Mouse (Mus musculus): ENCODE measurements at regions not wholly inside any gene's neighbourhood (a gene's known extent, or its start where the extent isn't known, plus 50 kb on each side); places are given as distances from the start of the nearest gene placed in this dataset.

DNA sequence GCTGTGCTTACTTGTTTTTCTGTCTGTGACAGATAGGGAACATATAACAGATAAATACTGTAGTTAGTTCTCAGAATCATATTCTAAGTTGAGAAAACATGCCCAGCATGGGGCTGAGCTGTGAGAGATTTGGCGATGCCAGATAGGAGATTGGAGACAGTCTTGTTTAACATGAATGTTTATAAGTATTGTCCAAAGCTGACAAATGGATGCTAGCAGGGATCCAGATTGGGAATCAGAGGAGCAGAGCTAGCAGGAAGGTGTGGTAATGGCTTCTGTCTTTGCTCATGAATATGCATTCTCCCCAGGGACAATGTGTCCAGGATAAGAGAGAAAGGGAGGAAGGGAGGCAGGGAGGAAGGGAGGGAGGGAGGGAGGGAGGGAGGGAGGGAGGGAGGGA is 436.2 kb upstream of the Klf12 start:
- Histone ChIP-seq H3K9me3 (replicated peaks; ENCODE audit: control insufficient read depth, low read length) (0 out of 2 replicates have a peak, but pooled peaks cover 5% of the 10 kb centered on the region), H3K4me3 (ENCODE audit: low read depth, low read length) (no peak overlapping the region), H3K36me3 (ENCODE audit: control insufficient read depth, insufficient read depth, low read length) (no peaks in the 10 kb centered on the region), H3K4me1 (ENCODE audit: control insufficient read depth, insufficient read depth, low read length) (no peaks in the 10 kb centered on the region), H3K27me3 (ENCODE audit: control insufficient read depth, insufficient read depth, low read length) (no peaks in the 10 kb centered on the region), H3K27ac (ENCODE audit: low read depth, low read length) (no peak overlapping the region), H3K4me2 (no peak overlapping the region), H3K9ac (ENCODE audit: low read depth, low read length) (no peak overlapping the region)
- ATAC-seq (replicated peaks; ENCODE audit: insufficient number of reproducible peaks, low FRiP score, low TSS enrichment): no peak
- WGBS (ENCODE audit: insufficient replicate concordance): 51% methylated on average over 1 of the region's 1 CpGs

DNA sequence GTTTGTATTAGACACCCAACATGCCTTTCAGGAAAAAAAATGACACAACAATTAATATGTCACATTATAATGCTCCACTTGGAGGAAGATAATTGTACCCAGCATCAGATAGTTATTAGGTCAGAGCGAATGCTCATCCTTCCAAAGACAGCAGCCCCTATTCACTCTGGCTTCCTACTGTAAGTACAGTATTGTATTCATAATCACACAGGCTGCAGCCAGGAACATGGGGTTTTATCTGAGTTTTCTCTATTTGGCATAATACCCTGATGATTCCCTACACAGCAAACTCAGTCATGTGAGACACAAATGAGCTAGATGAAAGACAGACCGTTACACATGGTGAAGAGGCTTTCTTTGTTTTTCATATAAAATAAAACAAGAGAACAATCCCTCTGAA is 430.5 kb upstream of the Klf12 start:
- no peak overlapping the region for H3K27ac ChIP-seq (ENCODE audit: low read depth, low read length)
- H3K36me3 ChIP-seq (ENCODE audit: control insufficient read depth, insufficient read depth, low read length): no peaks in the 10 kb centered on the region
- ATAC-seq (replicated peaks; ENCODE audit: insufficient number of reproducible peaks, low FRiP score, low TSS enrichment): no peak
- no peaks in the 10 kb centered on the region for H3K27me3 ChIP-seq (ENCODE audit: control insufficient read depth, insufficient read depth, low read length)
- H3K4me3 ChIP-seq (ENCODE audit: low read depth, low read length): no peak overlapping the region
- H3K4me2 ChIP-seq: no peak overlapping the region
- no peak overlapping the region for H3K9ac ChIP-seq (ENCODE audit: low read depth, low read length)
- no peaks in the 10 kb centered on the region for H3K4me1 ChIP-seq (ENCODE audit: control insufficient read depth, insufficient read depth, low read length)
- 0 out of 2 replicates have a peak, but pooled peaks cover 5% of the 10 kb centered on the region for H3K9me3 ChIP-seq (replicated peaks; ENCODE audit: control insufficient read depth, low read length)
- 80% methylated on average over 2 of the region's 2 CpGs for WGBS (ENCODE audit: insufficient replicate concordance)

DNA sequence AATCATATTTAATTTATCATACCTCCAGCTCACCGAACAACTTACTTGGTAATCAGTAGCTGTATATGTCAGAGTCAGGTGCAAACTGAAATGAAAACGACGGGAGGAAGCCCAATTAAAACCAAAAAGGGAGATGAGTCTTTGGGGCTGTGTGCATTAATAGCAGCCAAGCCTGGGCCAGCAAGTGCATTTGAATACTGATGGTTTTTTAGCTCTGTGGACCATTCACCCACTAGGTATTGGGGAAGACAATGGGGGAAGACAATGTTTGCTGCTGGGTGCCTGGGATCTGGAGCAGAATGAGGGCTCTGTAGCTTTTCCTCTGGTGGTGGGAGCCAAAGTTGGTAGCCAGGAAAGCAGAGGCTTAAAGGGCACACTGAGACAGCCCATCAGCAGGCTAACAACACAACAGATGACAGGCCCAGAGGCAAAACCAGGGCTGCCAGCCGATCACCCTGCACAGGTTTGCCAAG is 429.6 kb upstream of the Klf12 start:
- Histone ChIP-seq H3K27ac (ENCODE audit: low read depth, low read length) (no peak overlapping the region), H3K4me1 (ENCODE audit: control insufficient read depth, insufficient read depth, low read length) (no peaks in the 10 kb centered on the region), H3K4me2 (no peak overlapping the region), H3K4me3 (ENCODE audit: low read depth, low read length) (no peak overlapping the region), H3K36me3 (ENCODE audit: control insufficient read depth, insufficient read depth, low read length) (no peaks in the 10 kb centered on the region), H3K9ac (ENCODE audit: low read depth, low read length) (no peak overlapping the region), H3K27me3 (ENCODE audit: control insufficient read depth, insufficient read depth, low read length) (no peaks in the 10 kb centered on the region), H3K9me3 (replicated peaks; ENCODE audit: control insufficient read depth, low read length) (0 out of 2 replicates have a peak, but pooled peaks cover 5% of the 10 kb centered on the region)
- no peak for ATAC-seq (replicated peaks; ENCODE audit: insufficient number of reproducible peaks, low FRiP score, low TSS enrichment)
- 72% methylated on average over 4 of the region's 4 CpGs for WGBS (ENCODE audit: insufficient replicate concordance)

DNA sequence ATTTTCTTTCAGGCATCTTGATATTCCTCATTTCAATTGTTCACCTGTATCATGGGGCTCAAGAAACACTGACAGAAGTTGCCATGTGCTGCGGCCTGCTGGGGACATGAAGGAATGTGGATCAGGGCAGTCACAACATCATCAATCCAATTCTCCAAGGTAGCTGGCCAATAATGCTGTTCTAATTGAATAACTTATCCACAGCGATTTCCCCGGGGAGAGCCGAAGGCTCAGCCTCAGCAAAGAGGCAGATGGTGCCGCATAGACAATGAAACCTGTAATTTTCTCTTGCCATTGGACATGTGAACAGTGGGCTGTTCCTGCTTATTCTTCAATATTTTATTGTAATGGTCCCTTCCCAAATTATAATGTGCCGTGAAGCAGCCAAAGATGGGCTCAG is 429.1 kb upstream of the Klf12 start:
- Histone ChIP-seq H3K36me3 (ENCODE audit: control insufficient read depth, insufficient read depth, low read length) (no peaks in the 10 kb centered on the region), H3K4me2 (no peak overlapping the region), H3K9ac (ENCODE audit: low read depth, low read length) (no peak overlapping the region), H3K27ac (ENCODE audit: low read depth, low read length) (no peak overlapping the region), H3K4me3 (ENCODE audit: low read depth, low read length) (no peak overlapping the region), H3K9me3 (replicated peaks; ENCODE audit: control insufficient read depth, low read length) (0 out of 2 replicates have a peak, but pooled peaks cover 5% of the 10 kb centered on the region), H3K4me1 (ENCODE audit: control insufficient read depth, insufficient read depth, low read length) (no peaks in the 10 kb centered on the region), H3K27me3 (ENCODE audit: control insufficient read depth, insufficient read depth, low read length) (no peaks in the 10 kb centered on the region)
- no peak for ATAC-seq (replicated peaks; ENCODE audit: insufficient number of reproducible peaks, low FRiP score, low TSS enrichment)
- WGBS (ENCODE audit: insufficient replicate concordance): 86% methylated on average over 6 of the region's 6 CpGs

DNA sequence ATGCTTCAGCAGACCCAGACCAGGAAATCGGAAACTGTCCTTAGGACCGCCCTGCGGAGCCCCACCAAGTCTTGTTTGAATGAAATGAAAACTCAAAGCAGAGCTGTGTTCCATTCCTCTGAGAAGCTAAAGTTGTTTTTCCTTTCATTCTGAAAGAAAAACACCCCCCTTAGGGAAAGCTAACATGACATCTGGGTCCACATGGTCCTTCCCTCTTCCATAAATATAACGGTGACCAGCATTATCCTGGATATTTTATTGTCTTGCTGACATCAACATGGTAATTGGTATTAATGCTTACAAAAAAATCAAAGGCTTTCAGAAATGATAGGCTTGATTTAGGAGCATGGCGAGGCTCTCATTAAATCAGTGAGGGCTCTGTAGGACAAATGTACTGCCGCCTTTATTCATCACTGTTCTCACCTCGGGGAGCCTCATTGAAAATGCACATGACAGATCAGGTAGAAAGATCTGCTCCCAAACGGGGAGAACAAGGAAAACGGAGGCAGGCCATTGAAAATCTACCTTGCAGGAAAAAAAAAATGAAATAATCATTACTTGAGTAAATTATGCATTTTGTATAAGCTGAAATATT is 381.0 kb upstream of the Klf12 start:
- H3K27me3 ChIP-seq (ENCODE audit: control insufficient read depth, insufficient read depth, low read length): no peaks in the 10 kb centered on the region
- WGBS (ENCODE audit: insufficient replicate concordance): 48% methylated on average over 9 of the region's 9 CpGs

DNA sequence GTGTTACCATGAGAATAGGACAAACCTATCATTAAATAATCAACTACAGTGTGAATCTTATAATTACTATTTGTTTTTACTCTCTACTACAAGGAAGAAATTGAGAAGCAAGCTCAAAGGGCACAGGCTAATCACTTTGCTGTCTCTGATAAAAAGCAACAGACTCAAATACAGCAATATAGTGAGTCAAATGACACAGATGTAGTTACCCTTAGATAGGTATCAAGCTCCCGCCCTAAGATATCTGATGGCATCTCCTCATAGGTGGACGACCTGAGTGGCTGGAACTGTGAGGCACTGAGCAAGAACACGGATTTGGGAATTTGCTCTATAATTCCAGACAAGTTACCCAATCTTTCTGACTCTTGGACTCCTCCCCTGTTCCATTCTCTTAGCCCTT is 379.7 kb upstream of the Klf12 start:
- Histone ChIP-seq H3K4me2 (no peak overlapping the region), H3K4me3 (ENCODE audit: low read depth, low read length) (no peak overlapping the region), H3K36me3 (ENCODE audit: control insufficient read depth, insufficient read depth, low read length) (no peaks in the 10 kb centered on the region), H3K4me1 (ENCODE audit: control insufficient read depth, insufficient read depth, low read length) (no peaks in the 10 kb centered on the region), H3K27ac (ENCODE audit: low read depth, low read length) (no peak overlapping the region), H3K27me3 (ENCODE audit: control insufficient read depth, insufficient read depth, low read length) (no peaks in the 10 kb centered on the region), H3K9ac (ENCODE audit: low read depth, low read length) (no peak overlapping the region), H3K9me3 (replicated peaks; ENCODE audit: control insufficient read depth, low read length) (no peaks in the 10 kb centered on the region)
- WGBS (ENCODE audit: insufficient replicate concordance): 68% methylated on average over 3 of the region's 3 CpGs
- ATAC-seq (replicated peaks; ENCODE audit: insufficient number of reproducible peaks, low FRiP score, low TSS enrichment): no peak

More for the DNA sequence above, 381.0 kb upstream of the Klf12 start:
- Histone ChIP-seq H3K27ac (ENCODE audit: low read depth, low read length) (no peak overlapping the region), H3K4me1 (ENCODE audit: control insufficient read depth, insufficient read depth, low read length) (no peaks in the 10 kb centered on the region), H3K36me3 (ENCODE audit: control insufficient read depth, insufficient read depth, low read length) (no peaks in the 10 kb centered on the region), H3K9ac (ENCODE audit: low read depth, low read length) (no peak overlapping the region), H3K9me3 (replicated peaks; ENCODE audit: control insufficient read depth, low read length) (no peaks in the 10 kb centered on the region), H3K4me2 (no peak overlapping the region), H3K4me3 (ENCODE audit: low read depth, low read length) (no peak overlapping the region)
- no peak for ATAC-seq (replicated peaks; ENCODE audit: insufficient number of reproducible peaks, low FRiP score, low TSS enrichment)

DNA sequence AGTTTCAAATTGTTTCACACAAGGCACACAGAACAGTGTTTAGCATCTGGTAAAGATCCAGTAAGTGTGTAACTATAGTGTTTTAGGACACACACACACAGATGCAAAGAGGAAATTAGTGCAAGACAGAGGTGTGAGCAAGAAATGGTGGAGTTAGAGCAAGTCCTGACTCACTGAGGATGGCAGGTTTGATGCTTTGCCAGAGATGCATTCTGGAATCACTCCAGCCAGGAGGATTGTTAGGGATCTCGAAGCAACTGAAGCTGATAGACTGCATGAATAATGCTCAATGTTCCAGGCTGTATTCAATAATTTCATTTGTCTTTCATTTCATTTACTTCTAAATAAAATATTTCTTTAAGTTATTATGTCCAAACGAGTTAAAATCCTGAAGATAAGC is 357.6 kb upstream of the Klf12 start:
- no peak for ATAC-seq (replicated peaks; ENCODE audit: insufficient number of reproducible peaks, low FRiP score, low TSS enrichment)
- 72% methylated on average over 2 of the region's 2 CpGs for WGBS (ENCODE audit: insufficient replicate concordance)
- H3K9ac ChIP-seq (ENCODE audit: low read depth, low read length): no peak overlapping the region
- no peak overlapping the region for H3K27ac ChIP-seq (ENCODE audit: low read depth, low read length)
- no peaks in the 10 kb centered on the region for H3K27me3 ChIP-seq (ENCODE audit: control insufficient read depth, insufficient read depth, low read length)
- H3K4me2 ChIP-seq: no peak overlapping the region
- no peak overlapping the region for H3K4me3 ChIP-seq (ENCODE audit: low read depth, low read length)
- H3K9me3 ChIP-seq (replicated peaks; ENCODE audit: control insufficient read depth, low read length): no peaks in the 10 kb centered on the region
- no peaks in the 10 kb centered on the region for H3K4me1 ChIP-seq (ENCODE audit: control insufficient read depth, insufficient read depth, low read length)
- no peaks in the 10 kb centered on the region for H3K36me3 ChIP-seq (ENCODE audit: control insufficient read depth, insufficient read depth, low read length)

DNA sequence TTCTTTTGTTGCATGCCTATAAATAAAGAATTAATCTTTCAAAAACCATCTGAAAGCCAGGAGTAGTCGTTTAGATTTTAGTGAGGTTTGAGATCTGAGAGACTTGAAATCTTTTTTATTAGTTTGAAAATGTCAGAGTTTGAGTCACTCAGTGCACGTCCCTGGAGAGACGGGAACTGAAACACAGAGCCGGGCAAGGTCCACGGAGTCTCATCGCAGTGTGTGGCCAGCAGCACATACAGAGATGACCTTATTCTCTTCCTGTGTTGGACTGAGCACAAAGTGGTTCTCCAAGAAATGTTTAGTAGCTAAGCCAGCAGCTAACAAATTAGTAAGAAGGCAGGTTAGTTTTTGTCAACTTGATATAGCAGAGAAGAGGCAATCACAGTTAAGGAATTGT is 350.0 kb upstream of the Klf12 start:
- no peak overlapping the region for H3K4me2 ChIP-seq
- H3K4me3 ChIP-seq (ENCODE audit: low read depth, low read length): no peak overlapping the region
- WGBS (ENCODE audit: insufficient replicate concordance): 82% methylated on average over 6 of the region's 6 CpGs
- no peak for ATAC-seq (replicated peaks; ENCODE audit: insufficient number of reproducible peaks, low FRiP score, low TSS enrichment)
- no peaks in the 10 kb centered on the region for H3K27me3 ChIP-seq (ENCODE audit: control insufficient read depth, insufficient read depth, low read length)
- no peak overlapping the region for H3K9ac ChIP-seq (ENCODE audit: low read depth, low read length)
- H3K27ac ChIP-seq (ENCODE audit: low read depth, low read length): no peak overlapping the region
- no peaks in the 10 kb centered on the region for H3K4me1 ChIP-seq (ENCODE audit: control insufficient read depth, insufficient read depth, low read length)
- H3K9me3 ChIP-seq (replicated peaks; ENCODE audit: control insufficient read depth, low read length): no peaks in the 10 kb centered on the region
- no peaks in the 10 kb centered on the region for H3K36me3 ChIP-seq (ENCODE audit: control insufficient read depth, insufficient read depth, low read length)

DNA sequence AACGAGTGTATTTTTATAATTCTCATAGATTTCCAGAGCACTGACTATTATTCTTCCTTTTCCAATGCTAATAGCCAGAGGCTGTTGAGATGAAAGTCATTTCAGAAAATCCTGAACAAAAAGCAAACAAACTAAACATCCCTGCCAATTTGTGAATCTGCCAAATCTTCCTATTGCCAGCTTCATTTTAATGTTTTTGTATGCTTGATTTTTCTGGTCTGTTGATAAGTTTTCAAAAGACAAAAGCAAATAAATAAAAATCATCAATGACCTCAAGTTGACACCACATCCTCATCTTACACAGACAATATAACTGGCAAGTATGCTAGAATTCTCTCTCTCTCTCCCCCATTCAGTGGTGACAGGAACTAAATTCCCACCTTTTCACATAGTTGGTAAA is 347.2 kb upstream of the Klf12 start:
- H3K4me2 ChIP-seq: no peak overlapping the region
- no peaks in the 10 kb centered on the region for H3K4me1 ChIP-seq (ENCODE audit: control insufficient read depth, insufficient read depth, low read length)
- WGBS (ENCODE audit: insufficient replicate concordance): 64% methylated on average over 1 of the region's 1 CpGs
- no peaks in the 10 kb centered on the region for H3K36me3 ChIP-seq (ENCODE audit: control insufficient read depth, insufficient read depth, low read length)
- H3K9ac ChIP-seq (ENCODE audit: low read depth, low read length): no peak overlapping the region
- no peak for ATAC-seq (replicated peaks; ENCODE audit: insufficient number of reproducible peaks, low FRiP score, low TSS enrichment)
- H3K9me3 ChIP-seq (replicated peaks; ENCODE audit: control insufficient read depth, low read length): no peaks in the 10 kb centered on the region
- H3K4me3 ChIP-seq (ENCODE audit: low read depth, low read length): no peak overlapping the region
- no peak overlapping the region for H3K27ac ChIP-seq (ENCODE audit: low read depth, low read length)
- no peaks in the 10 kb centered on the region for H3K27me3 ChIP-seq (ENCODE audit: control insufficient read depth, insufficient read depth, low read length)

Data from heart, embryonic 11.5 days (tissue).